Mouse (Mus musculus) left cerebral cortex, postnatal 4 days (tissue): ENCODE results near the gene Fcho2. TPM values are rescaled to one million over a fixed set of nuclear protein-coding genes. Genes with fewer than 3 reads are reported as not detected.

Experiments used
- DNase-seq: peaks from one replicate; pipeline ENCODE4 v3.0.0-alpha.2; 2022
- intact Hi-C: fragments of 180-260 bp; cut with DNase I; formaldehyde crosslinking; loops from one replicate; pipeline ENCODE4 v1.15.1; 2025
- total RNA-seq, 2 experiments: library from RNA; stranded (reverse); gene quantifications; 2 replicates each; pipeline ENCODE4 v1.2.3; 2021

The Fcho2 gene
- total RNA-seq, 2 experiments from 2014 or later = 43.2 to 47.7 TPM

- intact Hi-C loops = no loop called here
- DNase-seq = no peak
These were observed 130.9 kb downstream of the Fcho2 start for GRCm38 (mm10) chr13:98684144-98684900.

- DNase-seq = no peak
- intact Hi-C loops = no loop called here
These were observed 131.8 kb downstream of the Fcho2 start for GRCm38 (mm10) chr13:98683412-98683811.

GRCm38 (mm10) chr13:98680470-98681060 is 134.7 kb downstream of the Fcho2 start:
- no peak for DNase-seq
- intact Hi-C loops = no loop called here

- intact Hi-C loops = no loop called here
- DNase-seq = no peak
These were observed 135.6 kb downstream of the Fcho2 start for GRCm38 (mm10) chr13:98679631-98680041.

GRCm38 (mm10) chr13:98679230-98679629 is 136.0 kb downstream of the Fcho2 start:
- DNase-seq = no peak

GRCm38 (mm10) chr13:98673922-98674321 is 141.3 kb downstream of the Fcho2 start:
- no peak for DNase-seq
- intact Hi-C loops = no loop called here

More at GRCm38 (mm10) chr13:98679230-98679629, 136.0 kb downstream of the Fcho2 start:
- intact Hi-C loops = no loop called here

Other genes with a start within 250 kb of the Fcho2 start
- gene Tmem174, start 178.0 kb downstream of the Fcho2 start, total RNA-seq = not detected
- gene Tmem171, start 120.6 kb downstream of the Fcho2 start, total RNA-seq = under 1 TPM; 0.30 to 0.34 TPM
- 100 to 1,000 TPM in 1 of 2 experiments, 10 to 100 TPM in 1; 98.9 to 122 TPM for gene Tnpo1, start 110.9 kb upstream of the Fcho2 start, total RNA-seq
- not detected for gene 1700024P04Rik, start 169.1 kb upstream of the Fcho2 start, total RNA-seq